Mouse (Mus musculus) stomach, postnatal 0 days (tissue): Measurements from ENCODE around the gene Nipal3.

Experiments
- CTCF ChIP-seq: IDR thresholded peaks from 2 replicates; pipeline ENCODE4 v1.5.1; 2016; ENCODE audit warnings: antibody characterized with exemption, low read depth, mild to moderate bottlenecking, moderate library complexity
- EP300 ChIP-seq: optimal IDR thresholded peaks from 2 replicates; pipeline ENCODE3; 2016; ENCODE audit warnings: antibody characterized with exemption

- TF ChIP-seq CTCF: no peak
- no peak for TF ChIP-seq EP300
These were observed 8.5 kb downstream of the Nipal3 start for GRCm38 (mm10) chr4:135486352-135486751.
